Mouse (Mus musculus): ENCODE data around the gene Ddr2. TPM values are rescaled to one million over a fixed set of nuclear protein-coding genes. Genes with fewer than 3 reads are reported as not detected.
A peak's percentile ranks its signal among the peaks of the same experiment; 100 is the strongest.

Ddr2 gene
- total RNA-seq, 2 experiments from 2014 or later: 3.3 to 6.7 TPM

GRCm38 (mm10) chr1:169969516-169969886 lies 141.1 kb downstream of the Ddr2 start:
- intact Hi-C loops (cut with DNase I): loop anchor here (2.0 kb wide), 1 partner anchor 167 kb away; no protein-coding TSS in a partner anchor
- no peak for DNase-seq (ENCODE audit: low spot score in 2 of 2)

GRCm38 (mm10) chr1:169968792-169969515 lies 141.6 kb downstream of the Ddr2 start, which contains the start of gene Hsd17b7:
Gene Hsd17b7, minus strand, starts transcription at chr1:169969241.
- peak; percentile 98 to 99 for DNase-seq (ENCODE audit: low spot score in 2 of 2)
- intact Hi-C loops (cut with DNase I): loop anchor here (2.0 kb wide), 1 partner anchor 168 kb away; no protein-coding TSS in a partner anchor

GRCm38 (mm10) chr1:169953106-169953505 lies 157.5 kb downstream of the Ddr2 start:
- intact Hi-C loops (cut with DNase I): no loop called here

GRCm38 (mm10) chr1:169952636-169953035 lies 157.9 kb downstream of the Ddr2 start:
- intact Hi-C loops (cut with DNase I): no loop called here
- DNase-seq (ENCODE audit: low spot score in 2 of 2): no peak

More at GRCm38 (mm10) chr1:169953106-169953505, 157.5 kb downstream of the Ddr2 start:
- DNase-seq (ENCODE audit: low spot score in 2 of 2): no peak

- intact Hi-C loops (cut with DNase I): no loop called here
- no peak for DNase-seq (ENCODE audit: low spot score in 2 of 2)
Observed at GRCm38 (mm10) chr1:169951561-169951960, 159.0 kb downstream of the Ddr2 start.

GRCm38 (mm10) chr1:169950651-169951050 lies 159.9 kb downstream of the Ddr2 start:
- no peak for DNase-seq (ENCODE audit: low spot score in 2 of 2)
- intact Hi-C loops (cut with DNase I): no loop called here

- intact Hi-C loops (cut with DNase I): loop anchor here (5.0 kb wide), 1 partner anchor 187 kb away; no protein-coding TSS in a partner anchor
- DNase-seq (ENCODE audit: low spot score in 2 of 2): no peak
Observed at GRCm38 (mm10) chr1:169949981-169950380, 160.6 kb downstream of the Ddr2 start.

- intact Hi-C loops (cut with DNase I): loop anchor here (5.0 kb wide), 1 partner anchor 188 kb away; no protein-coding TSS in a partner anchor
- no peak for DNase-seq (ENCODE audit: low spot score in 2 of 2)
Observed at GRCm38 (mm10) chr1:169948866-169949265, 161.7 kb downstream of the Ddr2 start.

- intact Hi-C loops (cut with DNase I): loop anchor here (5.0 kb wide), 1 partner anchor 189 kb away; no protein-coding TSS in a partner anchor
- no peak for DNase-seq (ENCODE audit: low spot score in 2 of 2)
Observed at GRCm38 (mm10) chr1:169948280-169948679, 162.3 kb downstream of the Ddr2 start.

GRCm38 (mm10) chr1:169947654-169948053 lies 162.9 kb downstream of the Ddr2 start:
- intact Hi-C loops (cut with DNase I): loop anchor here (5.0 kb wide), 1 partner anchor 190 kb away; no protein-coding TSS in a partner anchor
- no peak for DNase-seq (ENCODE audit: low spot score in 2 of 2)

GRCm38 (mm10) chr1:169946004-169946403 lies 164.6 kb downstream of the Ddr2 start:
- intact Hi-C loops (cut with DNase I): loop anchor here (5.0 kb wide), 1 partner anchor 191 kb away; no protein-coding TSS in a partner anchor
- no peak for DNase-seq (ENCODE audit: low spot score in 2 of 2)

GRCm38 (mm10) chr1:169939345-169939744 lies 171.2 kb downstream of the Ddr2 start:
- intact Hi-C loops (cut with DNase I): no loop called here
- DNase-seq (ENCODE audit: low spot score in 2 of 2): no peak

- intact Hi-C loops (cut with DNase I): loop anchor here (5.0 kb wide), 1 partner anchor 402 kb away; the partner anchor contains the start of gene Nuf2
- DNase-seq (ENCODE audit: low spot score in 2 of 2): peak; percentile 39 to 51
Observed at GRCm38 (mm10) chr1:169934005-169934725, 176.4 kb downstream of the Ddr2 start.

GRCm38 (mm10) chr1:169932122-169932746 lies 178.3 kb downstream of the Ddr2 start:
- no peak for DNase-seq (ENCODE audit: low spot score in 2 of 2)
- intact Hi-C loops (cut with DNase I): loop anchor here (5.0 kb wide), 1 partner anchor 400 kb away; the partner anchor contains the start of gene Nuf2

- DNase-seq (ENCODE audit: low spot score in 2 of 2): no peak
- intact Hi-C loops (cut with DNase I): loop anchor here (5.0 kb wide), 1 partner anchor 399 kb away; the partner anchor contains the start of gene Nuf2
Observed at GRCm38 (mm10) chr1:169931698-169932097, 178.9 kb downstream of the Ddr2 start.

GRCm38 (mm10) chr1:169928454-169928971 lies 182.0 kb downstream of the Ddr2 start, which contains the start of gene Ccdc190:
Gene Ccdc190, plus strand, starts transcription at chr1:169928648.
- intact Hi-C loops (cut with DNase I): no loop called here

GRCm38 (mm10) chr1:169927753-169928369 lies 182.7 kb downstream of the Ddr2 start:
- no peak for DNase-seq (ENCODE audit: low spot score in 2 of 2)
- intact Hi-C loops (cut with DNase I): no loop called here

More at GRCm38 (mm10) chr1:169928454-169928971, 182.0 kb downstream of the Ddr2 start, which contains the start of gene Ccdc190:
- DNase-seq (ENCODE audit: low spot score in 2 of 2): no peak

GRCm38 (mm10) chr1:169924567-169924966 lies 186.0 kb downstream of the Ddr2 start:
- intact Hi-C loops (cut with DNase I): no loop called here
- DNase-seq (ENCODE audit: low spot score in 2 of 2): no peak
